Mouse (Mus musculus) adrenal gland, postnatal 36 days (tissue): ENCODE measurements around the gene Sord. TPM values are rescaled to one million over a fixed set of nuclear protein-coding genes. Genes with fewer than 3 reads are reported as not detected.
A peak's percentile ranks its signal among the peaks of the same experiment; 100 is the strongest.
"Not testable (repeated sequence)": the region's sequence is repeated elsewhere in the genome, so short reads cannot be mapped to it uniquely, and the experiment has no call there.

Experiments
- DNase-seq, 2 experiments: peaks; one replicate each; pipeline ENCODE4 v3.0.0; 2021; ENCODE audit warnings: mixed read lengths in 1 of 2
- long read RNA-seq, 2 experiments: library from polyadenylated mRNA; stranded (forward); transcript quantifications; one replicate each; pipeline ENCODE4 v2.0.0; 2021; ENCODE audit warnings: borderline sequencing depth in 2 of 2
- total RNA-seq, 2 experiments: library from RNA; stranded (reverse); gene quantifications; 2 replicates each; pipeline ENCODE4 v1.2.3; 2021

The Sord gene
- 10 to 100 TPM; 75.8 to 96.2 TPM for total RNA-seq
- long read RNA-seq, experiment 1, transcript Sord-201 (9 exons, 2,352 nt) = major isoform, 31 of 37 reads
- long read RNA-seq, experiment 1, partial matches to known transcripts = 5 of 37 reads
- long read RNA-seq, experiment 1, other reads (novel, unspliced or antisense) = 1 of 37 reads
- long read RNA-seq, experiment 2, transcript Sord-201 (9 exons, 2,352 nt) = major isoform, 30 of 33 reads
- long read RNA-seq, experiment 2, partial matches to known transcripts = 1 of 33 reads
- long read RNA-seq, experiment 2, other reads (novel, unspliced or antisense) = 2 of 33 reads

GRCm38 (mm10) chr2:122234611-122235288 is at the start of gene Sord:
Gene Sord (plus strand): TSS chr2:122234749.
- peak; percentile 84 to 92 for DNase-seq

GRCm38 (mm10) chr2:122185086-122185485 is 49.5 kb upstream of the Sord start:
- no peak for DNase-seq

GRCm38 (mm10) chr2:122186106-122186505 is 48.4 kb upstream of the Sord start, which contains the start of the genes Patl2 and Terb2:
Gene Patl2 (minus strand): TSS chr2:122186189.
Gene Terb2 (plus strand): TSS chr2:122186272.
- DNase-seq = no peak

- DNase-seq = no peak
Measured at GRCm38 (mm10) chr2:122186751-122187150, 47.8 kb upstream of the Sord start.

GRCm38 (mm10) chr2:122191849-122192248 is 42.7 kb upstream of the Sord start:
- DNase-seq = no peak

GRCm38 (mm10) chr2:122194509-122194929 is 40.0 kb upstream of the Sord start:
- DNase-seq = no peak

GRCm38 (mm10) chr2:122201501-122201900 is 33.0 kb upstream of the Sord start:
- peak; percentile 10 to 11 for DNase-seq

DNA sequence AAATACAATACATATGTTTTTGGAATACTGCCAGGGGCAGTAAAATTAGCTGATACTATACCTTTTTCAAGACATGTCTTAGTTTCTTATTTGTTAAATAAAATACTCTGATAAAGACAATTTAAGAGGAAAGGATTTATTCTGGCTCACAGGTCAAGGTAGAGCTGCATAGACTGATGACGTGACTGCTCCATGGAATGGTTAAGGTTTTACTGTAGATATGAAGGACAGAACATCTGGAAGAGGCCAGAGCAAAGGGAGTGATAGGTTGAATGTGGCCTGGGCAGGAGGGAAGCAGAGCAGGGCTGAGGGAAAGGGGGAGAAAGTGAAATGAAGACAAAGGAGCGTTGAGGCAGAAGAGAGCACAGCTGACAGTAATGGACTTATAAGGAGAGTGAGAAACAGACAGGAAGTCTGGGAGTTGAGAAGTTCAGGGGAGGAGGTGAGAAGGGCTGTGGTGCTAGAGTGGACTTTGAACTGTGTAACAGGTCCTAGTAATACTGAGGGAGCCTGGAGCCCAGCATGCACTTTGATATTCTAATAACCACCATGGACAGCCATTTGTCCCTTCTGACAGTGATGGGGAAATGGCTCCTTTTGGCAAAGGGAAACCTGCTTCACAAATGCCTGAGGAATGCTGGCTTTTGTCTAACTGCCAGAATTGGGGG is 28.0 kb upstream of the Sord start:
- DNase-seq = no peak

DNA sequence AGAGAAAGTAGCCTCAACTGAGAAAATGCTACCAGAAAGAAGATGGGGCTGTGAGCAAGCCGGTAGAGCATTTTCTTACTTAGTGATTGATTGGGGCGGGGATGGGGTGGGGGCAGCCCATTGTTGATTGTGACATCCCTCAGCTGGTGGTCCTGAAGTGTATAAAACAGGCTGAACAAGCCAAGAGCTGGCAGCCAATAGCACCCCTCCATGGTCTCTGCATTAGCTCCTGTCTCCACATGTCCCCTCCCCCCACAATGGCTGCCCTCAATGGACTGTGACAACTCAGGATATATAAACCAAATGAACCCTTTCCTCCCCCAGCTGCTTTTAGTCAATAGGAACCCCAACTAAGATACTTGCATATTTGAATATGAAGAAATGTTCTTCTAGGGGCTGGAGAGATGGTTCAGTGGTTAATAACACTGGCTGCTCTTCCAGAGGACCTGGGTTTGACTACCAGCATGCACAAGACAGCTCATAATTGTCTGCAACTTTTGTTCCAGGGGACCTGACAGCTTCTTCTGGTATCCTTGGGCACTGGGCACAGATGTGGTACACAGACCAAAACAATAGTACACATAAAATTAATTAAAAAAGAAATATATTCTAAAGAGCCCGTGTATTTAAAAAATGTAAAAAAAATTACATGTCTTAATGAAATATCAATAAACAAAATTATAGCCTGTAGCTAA is 23.9 kb upstream of the Sord start:
- no peak for DNase-seq

GRCm38 (mm10) chr2:122217075-122217474 is 17.5 kb upstream of the Sord start:
- not testable (repeated sequence) for DNase-seq

DNA sequence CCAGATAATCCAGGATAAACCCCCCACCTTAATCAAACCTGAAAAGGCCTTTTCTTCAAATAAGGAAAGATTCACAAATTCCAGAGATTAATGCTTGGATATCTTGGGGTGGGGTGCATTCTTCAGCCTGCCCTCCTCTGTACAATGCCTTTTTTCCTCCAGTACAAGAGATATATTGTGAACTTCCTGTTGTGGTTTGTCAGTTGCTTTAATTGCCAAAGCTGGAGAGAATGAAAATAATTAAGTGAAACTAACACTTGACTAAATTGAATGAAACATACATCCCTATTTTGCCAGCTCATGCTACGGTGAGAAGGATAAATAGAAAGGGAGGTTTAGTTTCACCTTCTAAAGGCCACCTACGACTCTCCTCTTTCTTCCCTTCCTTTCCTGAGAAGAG is 16.3 kb upstream of the Sord start:
- no peak for DNase-seq

DNA sequence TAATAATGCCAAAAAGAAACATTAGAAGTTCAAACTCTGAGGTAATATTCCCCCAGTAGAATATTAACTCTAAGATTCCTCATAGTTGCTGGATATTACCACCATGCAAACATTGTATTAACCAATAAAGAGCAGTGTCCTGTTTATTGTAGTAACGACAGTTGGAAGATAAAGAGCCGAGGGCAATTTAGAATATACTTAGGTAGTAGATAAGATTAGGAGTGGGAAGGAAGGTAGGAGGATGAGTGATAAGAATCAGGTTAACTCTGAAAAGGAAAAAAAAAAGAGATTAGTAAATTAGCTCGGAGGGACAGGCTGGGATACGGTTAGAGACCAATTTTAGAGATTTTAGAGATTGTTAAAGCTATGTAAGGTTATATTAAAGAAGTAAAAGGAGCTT is 13.2 kb upstream of the Sord start:
- no peak for DNase-seq

GRCm38 (mm10) chr2:122221798-122222197 is 12.8 kb upstream of the Sord start:
- no peak for DNase-seq

GRCm38 (mm10) chr2:122222272-122222671 is 12.3 kb upstream of the Sord start:
- no peak for DNase-seq

- DNase-seq = no peak
Measured at GRCm38 (mm10) chr2:122223654-122224053, 10.9 kb upstream of the Sord start.

DNA sequence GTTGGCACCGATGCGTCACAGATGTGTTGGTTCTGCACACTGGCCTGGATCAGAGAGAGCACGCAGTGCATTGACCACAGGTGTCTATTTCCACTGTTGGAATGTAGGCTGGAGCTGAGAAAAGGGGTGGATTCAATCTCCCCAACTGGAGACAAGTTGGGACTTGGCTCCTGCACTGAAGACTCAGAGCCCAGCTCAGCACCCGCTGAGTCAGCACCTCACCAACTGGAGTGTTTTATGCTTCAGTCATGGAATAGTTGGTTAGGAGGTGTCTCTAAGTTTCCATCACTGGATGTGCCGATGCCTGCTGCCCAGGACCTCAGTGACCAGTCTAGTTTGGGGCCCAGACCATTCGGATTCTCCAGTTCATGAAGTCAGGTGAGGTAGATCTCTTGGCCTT is 4.2 kb upstream of the Sord start:
- DNase-seq = no peak

- no peak for DNase-seq
Measured at GRCm38 (mm10) chr2:122231616-122232015, 2.9 kb upstream of the Sord start.

GRCm38 (mm10) chr2:122233341-122233740 is 1.2 kb upstream of the Sord start:
- DNase-seq = no peak

DNA sequence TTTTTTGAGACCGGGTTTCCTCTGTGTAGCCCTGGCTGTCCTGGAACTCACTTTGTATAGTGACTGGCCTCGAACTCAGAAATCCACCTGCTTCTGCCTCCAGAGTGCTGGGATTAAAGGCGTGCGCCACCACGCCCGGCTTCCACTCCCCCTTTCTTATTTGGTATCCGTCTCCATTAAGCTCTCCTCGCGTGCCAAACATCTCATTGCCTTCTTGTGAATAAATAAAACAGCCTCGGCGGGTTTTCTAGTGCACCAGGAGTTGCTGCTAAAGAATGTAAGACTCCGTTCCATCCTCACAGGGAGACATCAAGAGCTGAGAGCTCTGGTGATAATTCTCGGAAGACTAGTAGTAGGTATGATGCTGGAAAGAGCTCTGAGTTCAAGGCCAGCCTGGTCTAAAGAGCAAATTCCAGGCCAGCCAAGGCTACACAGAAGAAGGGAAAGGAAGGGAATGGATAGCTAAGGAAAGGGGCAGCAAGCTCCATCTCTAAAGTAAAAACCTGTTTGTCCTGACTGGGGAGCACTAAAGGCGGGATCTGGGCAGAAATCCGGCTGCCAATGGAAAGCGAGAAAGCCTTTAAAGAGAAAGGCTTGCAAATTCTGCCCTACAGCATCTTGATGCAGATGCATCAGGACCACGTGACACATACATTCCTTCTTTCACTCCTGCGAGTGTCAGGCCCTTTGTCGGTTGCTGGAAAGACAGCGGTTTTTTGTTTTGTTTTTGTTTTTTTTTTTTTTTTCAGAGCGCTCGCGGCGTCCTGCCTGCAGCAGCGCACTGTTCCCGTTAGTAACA is 591 bp upstream of the Sord start:
- DNase-seq = peak; percentile 39 to 55

GRCm38 (mm10) chr2:122235425-122235824 is 876 bp downstream of the Sord start:
- no peak for DNase-seq

DNA sequence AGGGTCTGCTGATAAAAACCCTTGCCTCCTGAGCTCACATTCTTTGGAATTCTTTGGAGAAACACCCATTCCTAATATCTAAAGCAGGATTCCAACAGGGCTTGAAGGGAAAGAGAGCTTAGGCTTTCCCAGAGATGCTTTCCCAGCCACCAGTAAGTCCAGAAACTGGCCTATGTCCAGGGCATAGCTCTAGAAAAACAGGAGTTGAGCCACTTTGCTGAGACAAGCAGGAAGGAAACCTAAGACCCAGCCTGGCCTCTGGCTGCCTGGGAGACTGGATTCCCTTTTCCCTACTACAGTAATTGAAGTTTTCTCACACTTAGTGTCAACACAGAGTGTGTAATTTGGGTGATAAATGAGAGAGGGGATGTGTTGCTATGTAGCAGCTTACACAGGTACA is 1.8 kb downstream of the Sord start:
- no peak for DNase-seq
